Mouse (Mus musculus): ENCODE measurements around the gene Zfp988.
"Not testable (repeated sequence)": the region's sequence is repeated elsewhere in the genome, so short reads cannot be mapped to it uniquely, and the experiment has no call there.

- TF ChIP-seq POLR2A (IDR thresholded peaks at IDR 0.05; ENCODE audit: insufficient read depth, low read length); EP300 (IDR thresholded peaks at IDR 0.05; ENCODE audit: insufficient read depth, low read depth, low read length); CTCF (IDR thresholded peaks at IDR 0.05; ENCODE audit: low read depth, low read length): not testable (repeated sequence)
These were observed 46.0 kb downstream of the Zfp988 start for GRCm38 (mm10) chr4:147351376-147351980.
